Mouse (Mus musculus): ENCODE data around the gene Sass6.

GRCm38 (mm10) chr3:116563095-116563492 is 31.7 kb upstream of the Sass6 start:
- no peak for TF ChIP-seq ZC3H11A (IDR thresholded peaks at IDR 0.05; ENCODE audit: low read depth, low read length)
- TF ChIP-seq POLR2A (IDR thresholded peaks at IDR 0.05; ENCODE audit: low read depth, low read length): no peak
- no peak for TF ChIP-seq JUND (conservative IDR thresholded peaks at IDR 0.05; ENCODE audit: low read depth, low read length)
- no peak for TF ChIP-seq NRF1 (IDR thresholded peaks at IDR 0.05; ENCODE audit: low read depth, low read length)
- TF ChIP-seq CTCF (conservative IDR thresholded peaks at IDR 0.05 in 1 of 2, IDR thresholded peaks at IDR 0.05 in 1 of 2; ENCODE audit: low read depth in 2 of 2, low read length in 2 of 2): no peak
- TF ChIP-seq EP300 (IDR thresholded peaks at IDR 0.05; ENCODE audit: low read length): no peak
- TF ChIP-seq ETS1 (conservative IDR thresholded peaks at IDR 0.05; ENCODE audit: low read depth, low read length): no peak
- TF ChIP-seq HCFC1 (IDR thresholded peaks at IDR 0.05; ENCODE audit: low read depth, low read length): no peak
- no peak for TF ChIP-seq POLR2AphosphoS2 (IDR thresholded peaks at IDR 0.05; ENCODE audit: low read depth, low read length)
